Mouse (Mus musculus) hindbrain, postnatal 0 days (tissue): ENCODE measurements around the gene Spin1. TPM values are rescaled to one million over a fixed set of nuclear protein-coding genes. Genes with fewer than 3 reads are reported as not detected.
"Not testable (repeated sequence)": the region's sequence is repeated elsewhere in the genome, so short reads cannot be mapped to it uniquely, and the experiment has no call there.

Experiments
- ATAC-seq: fragments of 200-750 bp; cut with Nextera tagmentation; 2 replicates; pipeline ENCODE4 v1.8.0; 2017; ENCODE audit warnings: mild to moderate bottlenecking, moderate TSS enrichment, moderate library complexity
- DNase-seq: peaks from one replicate; pipeline ENCODE4 v3.0.0-alpha.2; 2015; ENCODE audit warnings: low spot score
- H3K27ac ChIP-seq: fragments of 300-500 bp; sonication (generic); 2 replicates; pipeline ENCODE4 v1.5.1; 2014; ENCODE audit warnings: mild to moderate bottlenecking
- H3K27me3 ChIP-seq: fragments of 300-500 bp; sonication (generic); 2 replicates; pipeline ENCODE4 v1.6.1; 2014; ENCODE audit warnings: low read length, mixed read lengths; ENCODE audit not compliant: insufficient read depth
- H3K36me3 ChIP-seq: fragments of 300-500 bp; sonication (generic); 2 replicates; pipeline ENCODE4 v1.6.1; 2014; ENCODE audit warnings: low read length, mixed read lengths; ENCODE audit not compliant: insufficient read depth
- H3K4me1 ChIP-seq: fragments of 300-500 bp; sonication (generic); 2 replicates; pipeline ENCODE4 v1.6.1; 2014; ENCODE audit warnings: antibody characterized with exemption, low read length, mixed read lengths; ENCODE audit not compliant: insufficient read depth
- H3K4me2 ChIP-seq: fragments of 300-500 bp; sonication (generic); 2 replicates; pipeline ENCODE4 v1.6.1; 2014; ENCODE audit warnings: low read depth, mild to moderate bottlenecking, low read length, moderate library complexity, mixed read lengths
- H3K4me3 ChIP-seq: fragments of 300-500 bp; sonication (generic); 2 replicates; pipeline ENCODE4 v1.5.1; 2014; ENCODE audit warnings: low read length
- H3K9ac ChIP-seq: fragments of 300-500 bp; sonication (generic); replicated peaks from 2 replicates; pipeline ENCODE4 v1.6.1; 2014; ENCODE audit warnings: mild to moderate bottlenecking, low read length, moderate library complexity, mixed read lengths
- H3K9me3 ChIP-seq: fragments of 300-500 bp; sonication (generic); 2 replicates; pipeline ENCODE4 v1.6.1; 2016; ENCODE audit warnings: low read length, mixed read lengths
- CTCF ChIP-seq: IDR thresholded peaks from 2 replicates; pipeline ENCODE4 v1.5.1; 2016; ENCODE audit warnings: antibody characterized with exemption, control low read depth, low read depth
- WGBS: fragments of 180-500 bp; shearing (Covaris S2); extraction: QIAGEN DNeasy Blood & Tissue Kit; methylation state at CpG from one replicate; pipeline ENCODE4 v1.1.7; 2014; 5-methylcytosine and 5-hydroxymethylcytosine counted together
- polyA plus RNA-seq: library from polyadenylated mRNA; unstranded; fragments of >200 nt; fragmentation: Nextera tagmentation; extraction: Ambion mirVana; gene quantifications from 2 replicates; pipeline ENCODE4 v1.2.1, GENCODE M21; 2015
- total RNA-seq: library from RNA; depleted of rRNA; stranded (reverse); fragments of >200 nt; gene quantifications from 2 replicates; pipeline ENCODE4 v1.2.3, GENCODE M21; 2014

The Spin1 gene
- total and polyA plus RNA-seq, 2 experiments from 2014 or later = 131 to 174 TPM

- no peaks in the 10 kb centered on the region for H3K4me1 ChIP-seq
- no peak for TF ChIP-seq CTCF
- no peak for ATAC-seq
- H3K27me3 ChIP-seq = no peaks in the 10 kb centered on the region
- H3K4me3 ChIP-seq = no peak overlapping the region
- no peaks in the 10 kb centered on the region for H3K36me3 ChIP-seq
- 67% methylated on average over 8 of the region's 8 CpGs for WGBS
- H3K9ac ChIP-seq = no peak overlapping the region
- no peak overlapping the region for H3K4me2 ChIP-seq
- no peak overlapping the region for H3K27ac ChIP-seq
- no peak for DNase-seq
- no peaks in the 10 kb centered on the region for H3K9me3 ChIP-seq
Observed at GRCm38 (mm10) chr13:51071763-51072276, 28.9 kb upstream of the Spin1 start.

DNA sequence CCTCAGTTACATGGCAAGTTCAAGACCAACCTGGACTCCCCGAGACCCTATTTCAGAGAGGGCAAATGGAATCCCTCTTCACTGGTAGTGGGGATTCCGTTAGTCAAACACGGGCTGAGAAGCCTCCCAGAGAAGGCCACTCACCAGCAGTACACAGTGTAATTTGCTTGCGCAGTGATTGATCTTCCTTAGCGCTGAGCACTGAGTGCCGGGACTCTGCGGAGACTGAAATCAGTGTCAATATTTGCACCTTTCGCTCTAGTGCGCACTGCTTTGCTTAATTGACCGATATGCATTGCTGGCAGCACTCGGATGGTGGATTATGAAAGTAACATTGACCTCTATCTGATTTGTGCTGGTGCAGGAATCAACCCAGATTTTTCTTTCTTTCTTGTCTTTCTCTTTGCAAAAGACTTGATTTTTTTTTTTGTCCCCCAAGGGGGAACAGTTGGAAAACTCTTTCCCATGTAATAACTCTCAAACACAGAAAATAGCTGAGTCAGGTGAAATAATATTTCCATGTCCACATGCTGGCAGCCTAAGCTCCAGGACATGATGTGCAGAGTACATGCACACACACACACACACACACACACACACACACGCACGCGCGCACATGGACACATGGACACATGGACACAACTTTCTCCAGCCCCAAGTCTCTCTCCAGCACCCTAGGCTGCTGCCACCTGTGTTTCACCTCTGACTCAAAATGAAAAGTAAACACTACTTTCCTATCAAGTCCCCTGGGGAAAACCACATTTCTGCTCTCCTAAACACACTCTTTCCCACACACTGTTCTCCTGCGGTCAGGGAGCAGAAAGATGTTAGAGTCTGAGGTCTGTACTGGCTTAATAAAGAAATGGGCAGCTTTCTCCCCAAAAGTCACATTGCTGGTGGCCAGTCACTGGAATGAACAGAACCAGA is 27.5 kb upstream of the Spin1 start:
- TF ChIP-seq CTCF = no peak
- Histone ChIP-seq H3K9me3 (no peaks in the 10 kb centered on the region), H3K9ac (no peak overlapping the region), H3K36me3 (no peaks in the 10 kb centered on the region), H3K4me3 (no peak overlapping the region), H3K27me3 (no peaks in the 10 kb centered on the region), H3K4me2 (no peak overlapping the region), H3K4me1 (no peaks in the 10 kb centered on the region), H3K27ac (no peak overlapping the region)
- ATAC-seq = no peak
- 81% methylated on average over 16 of the region's 16 CpGs for WGBS
- no peak for DNase-seq

GRCm38 (mm10) chr13:51074081-51074680 is 26.5 kb upstream of the Spin1 start:
- H3K4me1 ChIP-seq = no peaks in the 10 kb centered on the region
- 59% methylated on average over 6 of the region's 6 CpGs for WGBS
- no peak overlapping the region for H3K27ac ChIP-seq
- H3K9me3 ChIP-seq = no peaks in the 10 kb centered on the region
- H3K9ac ChIP-seq = no peak overlapping the region
- TF ChIP-seq CTCF = no peak
- H3K4me3 ChIP-seq = no peak overlapping the region
- DNase-seq (no peak), ATAC-seq (no peak)
- H3K36me3 ChIP-seq = no peaks in the 10 kb centered on the region
- no peak overlapping the region for H3K4me2 ChIP-seq
- H3K27me3 ChIP-seq = no peaks in the 10 kb centered on the region

DNA sequence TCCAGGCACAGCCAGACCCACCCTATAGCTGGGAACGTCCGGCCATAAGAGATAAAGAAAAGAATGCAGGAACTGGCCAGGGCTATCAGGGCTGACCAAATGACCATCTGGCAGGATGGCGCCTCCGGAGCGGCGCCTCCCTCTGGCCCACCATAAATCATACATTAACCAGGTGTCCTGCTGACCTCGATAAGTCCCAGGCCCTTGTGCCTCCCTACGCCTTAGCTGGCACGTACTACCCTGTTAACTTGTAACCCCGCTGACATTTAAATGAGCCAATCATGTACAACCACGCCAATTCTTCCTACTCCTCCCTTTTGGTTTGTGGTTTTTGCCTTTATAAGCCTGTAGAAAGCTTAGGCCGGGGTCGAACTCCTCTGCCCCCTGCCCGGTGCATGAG is 24.5 kb upstream of the Spin1 start:
- H3K9ac ChIP-seq, ATAC-seq: not testable (repeated sequence)
- 97% methylated on average over 14 of the region's 14 CpGs for WGBS

GRCm38 (mm10) chr13:51078586-51078985 is 22.1 kb upstream of the Spin1 start:
- H3K36me3 ChIP-seq, H3K4me3 ChIP-seq, H3K4me2 ChIP-seq, H3K4me1 ChIP-seq, H3K9ac ChIP-seq, ATAC-seq, H3K9me3 ChIP-seq, H3K27ac ChIP-seq, H3K27me3 ChIP-seq, DNase-seq: not testable (repeated sequence)
- WGBS = 72% methylated on average over 1 of the region's 1 CpGs

More for the DNA sequence above, 24.5 kb upstream of the Spin1 start:
- H3K27me3 ChIP-seq, H3K4me3 ChIP-seq, H3K4me2 ChIP-seq, H3K36me3 ChIP-seq, H3K9me3 ChIP-seq, H3K27ac ChIP-seq, H3K4me1 ChIP-seq, DNase-seq: not testable (repeated sequence)

GRCm38 (mm10) chr13:51080801-51081200 is 19.9 kb upstream of the Spin1 start:
- Histone ChIP-seq H3K4me3 (no peak overlapping the region), H3K36me3 (no peaks in the 10 kb centered on the region), H3K4me2 (no peak overlapping the region), H3K27ac (no peak overlapping the region), H3K9me3 (no peaks in the 10 kb centered on the region), H3K27me3 (no peaks in the 10 kb centered on the region), H3K9ac (no peak overlapping the region), H3K4me1 (no peaks in the 10 kb centered on the region)
- DNase-seq (no peak), ATAC-seq (no peak)
- no peak for TF ChIP-seq CTCF
- 86% methylated on average over 2 of the region's 2 CpGs for WGBS

DNA sequence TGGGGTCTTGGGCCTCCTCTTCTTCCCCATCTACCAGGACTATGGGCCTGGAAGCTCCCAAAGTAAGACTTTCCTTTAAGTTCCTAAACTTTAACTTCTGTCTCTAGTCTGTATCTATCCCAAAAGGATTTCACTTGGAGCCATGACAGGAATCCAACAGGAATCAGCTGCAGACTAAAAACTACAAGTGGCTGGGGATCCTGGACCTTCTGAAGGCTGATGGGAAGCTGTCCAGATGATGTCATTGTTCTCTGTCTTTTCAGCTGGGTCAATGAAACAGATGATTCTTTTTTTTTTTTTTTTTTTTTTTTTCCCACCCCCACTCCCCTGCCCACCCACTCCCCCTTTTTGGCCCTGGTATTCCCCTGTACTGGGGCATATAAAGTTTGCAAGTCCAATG is 16.4 kb upstream of the Spin1 start:
- DNase-seq = no peak
- TF ChIP-seq CTCF = no peak
- H3K9me3 ChIP-seq = no peaks in the 10 kb centered on the region
- H3K36me3 ChIP-seq = no peaks in the 10 kb centered on the region
- no peak overlapping the region for H3K27ac ChIP-seq
- no peaks in the 10 kb centered on the region for H3K4me1 ChIP-seq
- no peak for ATAC-seq
- H3K4me2 ChIP-seq = no peak overlapping the region
- H3K27me3 ChIP-seq = no peaks in the 10 kb centered on the region
- H3K4me3 ChIP-seq = no peak overlapping the region
- H3K9ac ChIP-seq = no peak overlapping the region
